Mouse (Mus musculus) brown adipose tissue, adult 24 weeks (tissue): ENCODE results near the gene Ak5. TPM values are rescaled to one million over a fixed set of nuclear protein-coding genes. Genes with fewer than 3 reads are reported as not detected.

Experiments
- H3K27ac ChIP-seq: fragments of 200-500 bp; replicated peaks from 2 replicates; pipeline ENCODE4 v1.5.1; 2012; ENCODE audit warnings: low read depth, mild to moderate bottlenecking, low read length
- H3K4me1 ChIP-seq: fragments of 200-500 bp; 2 replicates; pipeline ENCODE4 v1.6.1; 2012; ENCODE audit warnings: low read length, mixed read lengths; ENCODE audit not compliant: control insufficient read depth, insufficient read depth, insufficient read length
- H3K4me3 ChIP-seq: fragments of 200-500 bp; 2 replicates; pipeline ENCODE4 v1.5.1; 2012; ENCODE audit warnings: low read depth, mild to moderate bottlenecking, low read length, moderate library complexity; ENCODE audit not compliant: insufficient read depth
- polyA plus RNA-seq: library from polyadenylated mRNA; stranded (reverse); fragments of >200 nt; gene quantifications from 2 replicates; pipeline ENCODE4 v1.2.4, GENCODE M21; 2012; ENCODE audit not compliant: missing spikeins, insufficient read depth, insufficient read length

The Ak5 gene
- polyA plus RNA-seq, 1 experiment = 0.44 TPM

DNA sequence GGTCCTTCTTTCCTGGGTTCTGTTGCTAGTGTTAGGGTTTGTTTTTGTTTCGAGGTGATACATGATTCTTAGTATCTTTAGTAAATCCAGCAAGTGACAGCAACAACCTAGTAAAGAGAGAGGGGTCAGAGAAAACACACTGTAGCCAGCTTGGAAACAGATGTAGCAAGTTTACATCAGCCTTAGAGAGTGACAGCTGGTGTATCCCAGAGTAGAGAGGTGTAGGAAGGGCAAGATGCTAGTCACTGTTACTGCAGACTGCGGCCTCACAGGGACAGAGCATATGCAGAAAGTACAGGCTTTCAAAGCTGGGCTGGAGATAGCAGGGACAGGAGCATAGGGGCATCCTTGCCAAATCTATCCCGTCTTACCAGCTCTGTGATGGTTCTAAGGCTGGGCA is 1.6 kb upstream of the Ak5 start:
- H3K4me1 ChIP-seq = no peaks in the 10 kb centered on the region

DNA sequence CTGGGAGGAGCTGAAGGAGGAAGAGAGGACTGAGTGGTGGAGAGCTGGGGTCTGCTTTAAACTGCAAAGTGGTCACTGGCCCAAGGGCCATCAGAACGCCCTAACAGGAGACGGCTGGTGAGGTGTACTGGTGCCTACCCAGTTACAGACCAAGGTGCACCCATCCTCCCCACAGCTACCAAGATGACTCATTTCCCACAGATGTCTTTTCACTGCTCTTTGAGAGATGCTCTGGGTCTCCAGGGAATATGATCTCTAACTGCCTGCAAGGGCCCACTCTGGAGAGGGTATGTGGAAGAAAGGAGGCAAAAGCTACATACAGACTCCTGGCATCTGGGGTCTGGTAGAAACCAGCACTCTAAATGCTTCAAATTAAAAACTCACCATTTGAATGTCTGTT is 633 bp upstream of the Ak5 start:
- Histone ChIP-seq H3K4me3 (no peak overlapping the region), H3K4me1 (no peaks in the 10 kb centered on the region), H3K27ac (no peak overlapping the region)

More for the DNA sequence above, 1.6 kb upstream of the Ak5 start:
- H3K4me3 ChIP-seq = no peak overlapping the region
- no peak overlapping the region for H3K27ac ChIP-seq

DNA sequence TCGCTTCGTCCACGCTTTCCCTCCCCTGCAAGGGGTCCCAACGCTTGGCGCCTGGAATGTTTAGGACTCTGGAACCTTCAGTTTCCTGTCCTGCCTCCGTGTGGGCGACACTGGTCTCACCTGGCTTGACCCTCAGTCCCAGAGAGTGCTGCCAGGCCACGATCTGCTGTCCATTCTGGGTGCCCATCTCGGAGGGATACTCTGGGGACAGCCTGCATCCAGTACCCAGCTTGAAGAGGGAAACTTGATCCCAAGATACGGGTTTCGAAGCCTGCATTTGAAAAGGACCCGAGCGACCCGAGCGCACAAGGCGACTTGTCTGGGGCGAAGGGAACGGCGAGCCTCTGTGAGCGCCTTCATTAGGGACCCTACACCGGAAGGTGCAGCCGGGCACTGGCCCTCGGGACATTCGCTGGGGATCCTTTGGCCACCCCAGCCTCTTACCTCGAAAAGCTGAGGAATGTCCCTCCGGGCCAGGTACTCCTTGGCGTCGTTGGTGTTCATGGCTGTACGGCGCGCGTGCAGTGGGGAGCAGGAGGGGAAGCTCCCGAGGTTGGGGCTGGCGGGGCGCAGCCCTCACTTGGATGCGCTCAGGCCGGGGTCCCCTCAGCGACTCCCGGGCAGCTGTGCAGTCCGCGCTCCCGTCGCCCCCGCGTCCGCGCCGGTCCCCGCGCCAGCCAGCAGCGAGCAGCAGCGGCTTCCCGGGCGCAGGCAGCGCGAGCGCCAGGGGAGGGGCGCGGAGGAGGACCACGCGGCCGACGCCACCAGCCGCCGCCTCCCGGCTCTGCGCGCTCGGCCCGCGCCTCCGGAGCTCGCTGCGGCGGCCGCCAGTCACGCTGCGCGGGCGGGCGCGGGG is 576 bp downstream of the Ak5 start:
- no peak overlapping the region for H3K27ac ChIP-seq
- H3K4me1 ChIP-seq = no peaks in the 10 kb centered on the region
- peak overlapping the region; percentile 10; the same call in 1 of the 2 replicates for H3K4me3 ChIP-seq

DNA sequence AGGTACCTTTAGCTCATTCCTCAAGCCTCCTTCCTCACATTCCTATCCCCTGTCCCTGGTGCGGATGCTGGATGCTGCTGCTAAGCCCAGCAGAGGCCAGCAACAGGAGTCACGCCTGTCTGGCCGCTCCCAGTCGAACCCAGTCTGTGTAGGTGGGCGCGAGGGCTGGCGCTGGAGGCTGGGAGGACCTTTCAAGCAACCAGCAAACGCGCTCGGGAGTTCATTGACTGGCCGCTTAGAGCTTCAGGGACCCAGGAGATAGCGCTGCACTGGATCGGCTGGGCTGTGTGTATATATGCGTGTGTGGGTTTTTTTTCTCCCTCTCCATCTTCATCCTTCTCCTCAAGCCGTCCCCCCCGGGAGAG is 1.2 kb downstream of the Ak5 start:
- Histone ChIP-seq H3K4me1 (no peaks in the 10 kb centered on the region), H3K4me3 (no peak overlapping the region), H3K27ac (no peak overlapping the region)

DNA sequence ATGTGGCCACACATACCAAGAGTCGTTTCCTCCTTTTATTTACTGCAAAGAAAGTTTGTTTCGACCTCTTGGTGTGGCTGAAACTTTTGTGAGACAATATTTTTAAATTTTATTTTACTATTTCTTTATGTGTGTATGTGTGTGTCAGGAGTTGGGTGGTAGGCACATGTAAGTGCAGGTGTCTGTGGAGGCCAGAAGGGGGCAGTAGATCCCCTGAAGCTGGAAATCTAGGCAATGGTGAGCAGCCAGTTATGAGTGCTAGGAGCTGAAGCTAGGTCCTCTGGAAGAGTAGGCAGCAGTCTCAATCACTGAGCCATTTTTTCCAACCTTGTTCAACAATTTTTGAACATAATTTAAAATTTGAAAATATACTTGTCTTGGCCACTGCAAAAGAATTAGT is 9.6 kb downstream of the Ak5 start:
- Histone ChIP-seq H3K4me3 (no peak overlapping the region), H3K4me1 (no peaks in the 10 kb centered on the region), H3K27ac (no peak overlapping the region)

DNA sequence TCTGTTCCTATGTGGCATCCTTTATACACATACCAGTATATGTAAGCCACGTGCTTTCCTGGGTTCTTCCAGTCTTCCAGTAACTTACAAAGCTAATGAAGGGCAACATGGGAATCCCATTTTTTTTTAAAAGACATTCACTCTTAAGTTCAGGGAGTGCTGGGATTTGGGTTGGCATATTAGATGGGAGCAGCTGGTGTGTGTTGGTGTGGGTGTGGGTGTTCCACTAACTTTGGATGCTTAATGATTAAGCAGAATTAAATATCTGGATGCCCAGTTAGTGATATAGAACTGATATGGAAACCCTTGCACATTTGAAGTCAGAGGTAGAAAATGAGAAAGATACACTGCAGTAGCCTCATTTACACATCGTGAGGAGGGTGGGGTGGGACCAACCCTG is 16.2 kb downstream of the Ak5 start:
- Histone ChIP-seq H3K4me1 (no peaks in the 10 kb centered on the region), H3K27ac (no peak overlapping the region), H3K4me3 (no peak overlapping the region)

DNA sequence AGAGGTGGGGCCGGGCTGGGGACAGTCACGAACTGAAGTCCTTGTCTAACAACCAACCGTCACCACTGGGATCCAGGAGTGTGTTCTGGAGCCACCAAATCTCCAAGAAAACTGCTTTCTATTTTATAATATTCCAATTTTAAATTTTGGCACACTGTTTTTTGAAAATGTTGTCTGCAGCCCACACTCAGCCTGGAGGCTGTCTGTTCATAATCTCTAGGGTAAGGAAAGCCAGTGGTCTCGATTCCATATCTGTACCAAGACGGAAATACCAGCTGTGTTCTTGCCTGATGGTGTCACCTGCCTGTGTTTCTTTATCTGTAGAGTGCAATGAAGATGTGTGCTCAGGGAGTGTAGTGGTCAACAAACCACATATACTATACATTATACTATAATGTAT is 23.6 kb downstream of the Ak5 start:
- Histone ChIP-seq H3K4me1 (no peaks in the 10 kb centered on the region), H3K27ac (no peak overlapping the region), H3K4me3 (no peak overlapping the region)

DNA sequence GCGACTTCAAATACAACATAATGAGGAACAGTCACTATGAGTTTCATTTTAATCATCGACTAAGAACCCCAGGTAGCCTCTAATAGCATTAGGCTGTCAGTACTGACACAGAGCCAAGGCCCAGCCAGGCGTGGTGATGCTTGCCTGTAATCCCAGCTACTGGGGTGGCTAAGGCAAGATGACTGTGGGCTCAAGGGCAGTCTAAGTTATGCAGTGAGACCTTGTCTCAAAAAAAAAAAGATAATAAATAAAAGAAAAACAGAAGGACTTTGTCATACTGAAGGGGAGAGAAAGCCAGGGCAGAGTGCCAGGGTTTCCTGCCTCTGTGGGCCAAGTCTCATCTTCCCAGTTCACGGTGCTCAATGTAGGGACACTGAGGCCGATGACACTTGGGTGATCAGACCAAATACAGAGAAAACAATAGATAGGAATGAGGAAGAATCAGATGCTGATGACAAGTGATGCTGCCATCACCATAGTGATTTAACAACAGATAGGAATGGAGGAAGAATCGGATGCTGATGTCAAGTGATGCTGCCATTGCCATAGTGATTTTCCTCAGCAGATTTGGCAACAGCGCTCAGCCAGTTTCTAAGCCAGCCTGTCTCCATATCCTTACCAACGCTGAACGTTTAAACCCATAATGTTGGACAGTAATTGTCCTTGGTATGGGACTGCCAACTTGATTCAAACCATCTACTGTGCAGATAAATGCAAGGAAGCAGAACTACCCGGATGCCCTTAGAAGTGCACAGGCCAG is 42.9 kb downstream of the Ak5 start:
- H3K27ac ChIP-seq = no peak overlapping the region
- H3K4me3 ChIP-seq = no peak overlapping the region
- no peaks in the 10 kb centered on the region for H3K4me1 ChIP-seq

DNA sequence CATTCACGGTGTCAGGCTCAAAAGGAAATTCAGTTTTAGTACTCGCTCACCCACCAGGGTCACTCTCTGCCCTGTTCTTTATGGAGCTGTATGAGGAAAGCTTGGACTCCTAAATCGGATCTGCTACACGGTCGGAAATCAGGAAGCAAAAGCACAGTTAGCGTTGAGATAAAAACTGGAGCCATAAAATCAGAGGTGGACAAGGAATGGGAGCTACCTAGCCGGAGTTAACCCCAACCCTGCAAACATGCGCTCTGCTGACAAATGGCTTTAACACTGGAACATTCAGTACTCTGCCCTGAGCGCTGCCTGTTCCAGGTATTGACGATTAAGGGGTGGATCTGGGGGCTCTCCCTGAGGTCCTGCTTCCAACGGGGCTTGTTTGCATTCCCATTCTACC is 47.6 kb downstream of the Ak5 start:
- H3K4me1 ChIP-seq = no peaks in the 10 kb centered on the region
- no peak overlapping the region for H3K4me3 ChIP-seq
- H3K27ac ChIP-seq = no peak overlapping the region

DNA sequence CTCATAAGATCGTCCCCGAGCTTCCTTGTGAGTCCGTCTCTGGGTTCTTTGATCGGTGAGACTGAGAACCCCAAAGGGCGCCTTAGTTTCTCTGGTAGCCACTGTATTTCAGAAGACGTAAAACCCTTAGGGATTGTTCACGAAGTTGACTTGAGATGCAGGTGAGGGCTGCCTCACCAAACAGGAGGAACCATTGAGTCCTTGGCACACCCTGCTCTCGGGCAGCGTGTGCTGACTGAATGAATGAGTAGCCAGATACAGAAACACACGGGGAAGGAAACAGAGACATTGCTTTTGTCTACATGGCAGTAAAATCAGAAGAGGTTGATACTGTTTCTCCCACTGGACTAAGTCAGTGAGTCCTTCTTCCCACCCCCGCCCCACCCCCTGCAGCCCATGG is 48.1 kb downstream of the Ak5 start:
- H3K27ac ChIP-seq = no peak overlapping the region
- no peaks in the 10 kb centered on the region for H3K4me1 ChIP-seq
- no peak overlapping the region for H3K4me3 ChIP-seq

DNA sequence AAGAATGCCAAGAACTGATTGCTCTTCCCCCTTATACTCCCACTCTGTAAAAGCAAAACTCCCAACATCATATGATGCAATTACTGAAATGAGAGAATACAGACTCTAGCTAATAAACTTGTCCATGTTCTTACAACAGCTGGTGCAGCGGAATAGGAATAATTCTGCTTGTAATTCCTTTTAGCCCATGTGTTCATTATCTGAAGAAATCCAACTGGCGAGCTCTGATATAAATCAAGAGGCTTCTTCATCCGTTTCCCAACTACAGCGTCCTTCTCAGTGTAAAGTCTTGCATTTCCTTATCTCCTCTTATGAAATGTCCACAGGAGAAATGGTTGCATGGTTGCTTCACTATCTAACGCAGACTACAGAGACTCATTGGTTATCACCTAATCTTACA is 59.1 kb downstream of the Ak5 start:
- Histone ChIP-seq H3K27ac (no peak overlapping the region), H3K4me3 (no peak overlapping the region), H3K4me1 (no peaks in the 10 kb centered on the region)

DNA sequence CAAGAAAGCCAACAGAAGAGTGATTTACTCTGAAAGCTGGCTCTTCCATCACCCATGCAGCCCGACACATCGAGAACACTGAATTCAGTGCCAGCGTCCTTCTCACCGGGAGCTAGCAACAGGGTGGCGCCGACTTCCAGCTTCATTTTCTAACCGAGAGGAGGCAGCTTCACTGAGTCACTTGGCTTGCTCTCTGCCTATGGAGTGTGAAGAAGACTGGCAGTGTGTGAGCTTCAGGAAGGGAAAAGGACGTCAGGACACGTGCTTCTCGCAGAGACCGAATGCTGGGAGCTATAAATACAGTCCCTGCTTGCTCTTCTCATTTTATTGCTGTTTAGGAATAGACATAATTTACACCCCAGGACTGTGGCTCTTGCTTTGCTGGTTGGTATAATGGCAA is 62.3 kb downstream of the Ak5 start:
- Histone ChIP-seq H3K4me1 (no peaks in the 10 kb centered on the region), H3K4me3 (no peak overlapping the region), H3K27ac (no peak overlapping the region)

DNA sequence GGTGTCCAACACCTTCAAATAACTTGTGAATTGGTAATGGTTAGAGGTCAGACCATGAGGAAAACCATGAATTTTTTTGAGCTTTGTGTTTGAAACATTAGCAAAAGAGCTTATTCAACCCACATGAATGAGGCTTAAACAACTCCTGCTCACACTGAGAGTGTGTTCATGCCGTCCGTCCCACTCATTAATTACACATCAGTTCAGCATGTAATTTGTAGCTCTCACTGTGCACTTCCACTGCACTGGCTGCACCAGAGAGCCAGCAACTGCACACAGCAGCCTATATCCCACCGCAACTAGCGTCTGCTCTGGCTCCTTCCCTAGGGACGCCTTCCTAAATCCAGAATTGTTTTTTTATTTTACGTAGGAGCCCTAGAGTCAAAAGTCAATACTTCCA is 68.5 kb downstream of the Ak5 start:
- no peaks in the 10 kb centered on the region for H3K4me1 ChIP-seq
- no peak overlapping the region for H3K27ac ChIP-seq
- H3K4me3 ChIP-seq = no peak overlapping the region

DNA sequence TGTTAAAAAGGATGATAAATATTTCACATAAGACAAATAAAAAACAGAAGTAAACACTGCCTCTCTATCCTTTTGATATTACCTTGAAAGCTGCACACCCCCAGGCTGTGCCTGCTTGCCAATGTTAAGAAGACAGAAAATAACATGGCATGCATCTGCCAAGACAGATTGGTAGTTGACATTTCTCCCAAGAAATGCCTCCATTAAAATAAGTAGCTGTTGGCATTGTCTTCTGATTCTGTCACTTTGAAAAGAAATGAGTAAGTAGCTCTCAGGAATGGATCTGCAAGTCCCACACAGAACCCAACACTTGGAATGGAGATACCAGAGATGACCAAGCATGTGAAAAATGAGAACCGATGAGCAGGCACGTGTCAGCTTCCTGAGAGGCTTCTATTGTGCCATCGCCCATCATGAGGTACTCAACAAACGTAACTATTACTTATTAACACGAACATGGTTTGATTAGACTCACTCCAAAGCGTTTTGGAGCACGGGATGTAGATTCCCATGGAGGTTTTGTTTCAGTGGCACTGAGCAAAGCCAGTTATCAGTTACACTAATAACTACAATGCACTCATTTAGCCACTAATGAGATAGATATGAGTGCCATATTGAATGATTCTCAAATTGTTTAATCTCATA is 71.6 kb downstream of the Ak5 start:
- H3K27ac ChIP-seq = no peak overlapping the region
- H3K4me1 ChIP-seq = no peaks in the 10 kb centered on the region
- no peak overlapping the region for H3K4me3 ChIP-seq

DNA sequence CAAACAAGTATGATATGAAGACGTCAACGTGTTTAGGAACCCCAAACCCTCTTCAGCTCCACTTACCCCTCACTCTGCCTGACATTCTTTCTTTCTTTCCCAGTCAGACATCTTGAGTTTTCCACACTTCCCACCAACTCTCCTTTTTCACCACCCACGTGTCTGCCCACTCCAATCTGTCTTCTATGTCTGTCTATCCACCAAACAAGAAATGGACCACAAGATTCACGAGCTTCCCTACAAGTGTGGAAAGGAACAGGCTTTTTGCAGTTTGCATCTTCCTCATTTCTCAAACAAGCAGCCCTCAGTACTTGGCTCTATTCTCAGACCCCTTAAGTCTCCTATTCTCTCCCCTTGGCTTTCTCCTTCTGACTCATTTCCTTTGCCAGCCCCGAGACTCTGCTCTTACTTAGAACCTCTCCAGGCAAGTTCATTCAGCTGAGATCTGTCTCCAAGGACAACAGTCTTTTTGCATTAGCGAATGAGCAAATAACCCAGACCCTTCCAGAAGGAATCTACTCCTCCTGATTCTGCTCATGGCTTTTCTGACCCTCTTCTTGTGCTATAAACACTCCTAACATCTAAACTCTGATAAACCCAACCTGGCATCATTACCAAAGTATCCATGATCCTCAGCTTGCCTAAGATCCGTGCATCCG is 75.3 kb downstream of the Ak5 start:
- Histone ChIP-seq H3K4me3 (no peak overlapping the region), H3K27ac (no peak overlapping the region), H3K4me1 (no peaks in the 10 kb centered on the region)
